Mouse (Mus musculus) heart, embryonic 15.5 days (tissue): ENCODE data around the gene Nr4a1. TPM values are rescaled to one million over a fixed set of nuclear protein-coding genes. Genes with fewer than 3 reads are reported as not detected.

Source experiments
- ATAC-seq: fragments of 200-750 bp; cut with Nextera tagmentation; replicated peaks from 2 replicates; pipeline ENCODE4 v1.8.0; 2017; ENCODE audit warnings: low read depth, moderate TSS enrichment; ENCODE audit not compliant: insufficient number of reproducible peaks, insufficient read depth, low FRiP score
- H3K27ac ChIP-seq: fragments of 300-500 bp; sonication (generic); 2 replicates; pipeline ENCODE4 v1.5.1; 2015; ENCODE audit warnings: mild to moderate bottlenecking, inconsistent platforms
- H3K27me3 ChIP-seq: fragments of 300-500 bp; sonication (generic); 2 replicates; pipeline ENCODE4 v1.6.1; 2015; ENCODE audit warnings: inconsistent platforms
- H3K36me3 ChIP-seq: fragments of 300-500 bp; sonication (generic); 2 replicates; pipeline ENCODE4 v1.6.1; 2015; ENCODE audit warnings: mild to moderate bottlenecking, inconsistent platforms
- H3K4me1 ChIP-seq: fragments of 300-500 bp; sonication (generic); replicated peaks from 2 replicates; pipeline ENCODE4 v1.6.1; 2015; ENCODE audit warnings: inconsistent platforms
- H3K4me2 ChIP-seq: fragments of 300-500 bp; sonication (generic); 2 replicates; pipeline ENCODE4 v1.6.1; 2015; ENCODE audit warnings: inconsistent platforms, mild to moderate bottlenecking, moderate library complexity
- H3K4me3 ChIP-seq: fragments of 300-500 bp; sonication (generic); 2 replicates; pipeline ENCODE4 v1.5.1; 2015; ENCODE audit warnings: mild to moderate bottlenecking, inconsistent platforms
- H3K9ac ChIP-seq: fragments of 300-500 bp; sonication (generic); 2 replicates; pipeline ENCODE4 v1.6.1; 2015; ENCODE audit warnings: mild to moderate bottlenecking, inconsistent platforms
- H3K9me3 ChIP-seq: fragments of 300-500 bp; sonication (generic); replicated peaks from 2 replicates; pipeline ENCODE4 v1.6.1; 2016; ENCODE audit warnings: inconsistent platforms
- WGBS: fragments of 180-500 bp; shearing (Covaris S2); methylation state at CpG from one replicate; pipeline ENCODE4 v1.1.7; 2015; ENCODE audit warnings: mixed read lengths; 5-methylcytosine and 5-hydroxymethylcytosine counted together
- polyA plus RNA-seq: library from polyadenylated mRNA; unstranded; fragments of >200 nt; fragmentation: Nextera tagmentation; extraction: Ambion mirVana; gene quantifications from 2 replicates; pipeline ENCODE4 v1.2.1, GENCODE M21; 2015

Nr4a1 gene
- polyA plus RNA-seq, 1 experiment from 2014 or later, result 10.6 TPM

- peaks cover 20% of the 10 kb centered on the region for H3K36me3 ChIP-seq
- no peak overlapping the region for H3K27ac ChIP-seq
- no peak overlapping the region for H3K4me2 ChIP-seq
- 71% methylated on average over 11 of the region's 11 CpGs for WGBS
- H3K9ac ChIP-seq, result no peak overlapping the region
- H3K27me3 ChIP-seq, result no peaks in the 10 kb centered on the region
- H3K9me3 ChIP-seq, result no peaks in the 10 kb centered on the region
- peaks cover 20% of the 10 kb centered on the region for H3K4me1 ChIP-seq
- no peak for ATAC-seq
- no peak overlapping the region for H3K4me3 ChIP-seq
Observed at GRCm38 (mm10) chr15:101277351-101277899, 23.4 kb downstream of the Nr4a1 start.

- Histone ChIP-seq H3K4me1 (peaks cover 27% of the 10 kb centered on the region), H3K27ac (no peak overlapping the region), H3K9me3 (no peaks in the 10 kb centered on the region), H3K27me3 (no peaks in the 10 kb centered on the region), H3K4me3 (no peak overlapping the region), H3K4me2 (no peak overlapping the region), H3K36me3 (peaks cover 9% of the 10 kb centered on the region), H3K9ac (no peak overlapping the region)
- WGBS, result 43% methylated on average over 5 of the region's 5 CpGs
- no peak for ATAC-seq
Observed at GRCm38 (mm10) chr15:101278589-101278988, 24.5 kb downstream of the Nr4a1 start.

GRCm38 (mm10) chr15:101279430-101279999 is 25.4 kb downstream of the Nr4a1 start:
- H3K9me3 ChIP-seq, result no peaks in the 10 kb centered on the region
- no peak for ATAC-seq
- no peak overlapping the region for H3K9ac ChIP-seq
- no peak overlapping the region for H3K27ac ChIP-seq
- no peaks in the 10 kb centered on the region for H3K36me3 ChIP-seq
- no peak overlapping the region for H3K4me2 ChIP-seq
- H3K27me3 ChIP-seq, result no peaks in the 10 kb centered on the region
- 47% methylated on average over 12 of the region's 12 CpGs for WGBS
- peaks cover 28% of the 10 kb centered on the region for H3K4me1 ChIP-seq
- no peak overlapping the region for H3K4me3 ChIP-seq

GRCm38 (mm10) chr15:101282471-101282870 is 28.4 kb downstream of the Nr4a1 start:
- Histone ChIP-seq H3K36me3 (peaks cover 10% of the 10 kb centered on the region), H3K9ac (no peak overlapping the region), H3K27me3 (no peaks in the 10 kb centered on the region), H3K4me3 (no peak overlapping the region), H3K4me1 (peaks cover 39% of the 10 kb centered on the region), H3K4me2 (no peak overlapping the region), H3K27ac (no peak overlapping the region), H3K9me3 (no peaks in the 10 kb centered on the region)
- no peak for ATAC-seq
- 66% methylated on average over 5 of the region's 5 CpGs for WGBS

DNA sequence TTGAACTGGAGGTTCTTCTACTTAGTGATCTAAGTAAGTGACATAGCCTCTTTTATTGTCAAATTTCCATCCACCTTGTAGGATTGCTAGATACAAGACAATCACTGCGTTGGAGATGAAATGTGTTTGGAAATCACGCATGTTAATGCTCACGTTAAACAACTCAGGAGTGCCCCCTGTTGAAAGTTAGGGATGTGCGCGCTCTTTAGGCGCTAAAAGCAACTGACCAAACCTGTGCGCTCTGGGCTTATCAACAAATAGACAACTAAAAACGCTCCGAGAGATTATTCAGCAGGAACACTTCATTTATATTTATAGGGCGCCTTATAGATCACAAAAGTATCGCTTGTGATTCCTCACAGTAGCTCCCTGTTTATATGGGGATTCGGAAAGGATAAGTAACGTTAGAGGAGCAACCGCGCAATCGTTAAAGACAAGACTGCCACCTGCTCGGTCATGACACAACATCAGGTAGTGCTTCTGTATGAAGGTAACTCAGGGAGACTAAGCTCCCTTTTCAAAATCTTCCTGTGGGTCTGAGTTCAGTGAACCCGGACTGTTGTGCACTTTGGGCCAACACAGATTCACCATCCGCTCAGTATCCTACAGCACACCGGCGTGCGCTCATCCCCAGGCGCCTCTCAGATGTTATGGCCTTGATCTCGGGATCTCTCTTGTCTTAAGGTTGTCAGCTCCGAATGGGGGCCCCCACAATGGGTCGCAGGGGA is 29.3 kb downstream of the Nr4a1 start:
- H3K9ac ChIP-seq, result peak overlapping the region; percentile 88
- WGBS, result 2% methylated on average over 26 of the region's 26 CpGs
- H3K4me2 ChIP-seq, result peak overlapping the region; percentile 97
- H3K36me3 ChIP-seq, result peaks cover 18% of the 10 kb centered on the region
- peak; percentile 42 for ATAC-seq
- peak overlapping the region; percentile 89 for H3K4me3 ChIP-seq
- H3K27me3 ChIP-seq, result no peaks in the 10 kb centered on the region
- H3K4me1 ChIP-seq, result peaks cover 37% of the 10 kb centered on the region
- no peaks in the 10 kb centered on the region for H3K9me3 ChIP-seq
- H3K27ac ChIP-seq, result peak overlapping the region; percentile 84

DNA sequence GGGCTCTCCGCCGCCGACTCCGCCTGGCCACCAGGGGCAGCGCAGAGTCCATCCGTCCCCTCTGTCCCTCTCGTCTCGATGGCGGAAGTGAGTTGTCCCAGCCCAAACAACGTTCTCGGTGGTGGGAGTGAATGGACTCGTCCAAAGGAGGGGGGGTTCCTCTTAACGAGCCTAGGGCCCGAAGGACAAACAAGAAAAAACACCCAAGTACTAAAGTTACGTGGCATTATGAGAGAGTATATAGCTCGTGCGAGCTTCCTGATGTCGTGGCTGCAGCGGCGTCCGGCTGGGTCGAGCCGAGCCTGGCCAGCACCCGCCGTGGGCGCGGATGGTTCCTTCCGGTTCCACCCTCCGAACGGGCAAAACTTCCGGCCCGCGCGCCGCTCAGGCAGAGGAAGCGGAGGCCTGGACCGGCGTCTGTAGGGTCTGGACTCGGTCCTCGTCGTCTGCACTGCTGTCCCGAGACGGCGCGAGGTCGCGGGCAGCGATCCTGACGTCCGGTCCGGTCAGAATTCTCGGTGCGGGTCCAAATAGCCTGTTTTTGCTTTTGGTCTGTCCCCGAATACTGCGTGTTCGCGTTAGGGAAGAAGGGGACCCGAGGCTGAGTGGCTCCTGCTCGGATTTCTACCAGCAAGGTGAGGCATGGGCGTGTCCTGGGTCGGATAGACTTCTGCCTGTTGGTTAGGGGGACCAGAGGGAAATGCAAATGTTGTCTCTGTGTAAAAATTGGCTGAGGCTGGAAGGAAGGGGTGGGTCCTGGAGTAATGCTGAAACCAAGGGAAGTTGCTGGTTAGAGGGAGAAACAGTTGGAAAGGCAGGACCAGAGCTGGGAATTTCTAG is 30.1 kb downstream of the Nr4a1 start, which contains the start of gene Atg101:
Gene Atg101, plus strand, starts transcription at position 362 of the 840 bp plus-strand sequence.
- no peaks in the 10 kb centered on the region for H3K9me3 ChIP-seq
- peak; percentile 88 for ATAC-seq
- H3K27me3 ChIP-seq, result no peaks in the 10 kb centered on the region
- peak within 1 kb of the TSS; percentile 89 for H3K4me3 ChIP-seq
- H3K4me1 ChIP-seq, result peaks cover 29% of the 10 kb centered on the region
- peak within 1 kb of the TSS; percentile 88 for H3K9ac ChIP-seq
- H3K36me3 ChIP-seq, result peaks cover 25% of the 10 kb centered on the region
- peak within 1 kb of the TSS; percentile 97 for H3K4me2 ChIP-seq
- H3K27ac ChIP-seq, result peak within 1 kb of the TSS; percentile 84
- WGBS, result under 1% methylated on average over 61 of the region's 61 CpGs

DNA sequence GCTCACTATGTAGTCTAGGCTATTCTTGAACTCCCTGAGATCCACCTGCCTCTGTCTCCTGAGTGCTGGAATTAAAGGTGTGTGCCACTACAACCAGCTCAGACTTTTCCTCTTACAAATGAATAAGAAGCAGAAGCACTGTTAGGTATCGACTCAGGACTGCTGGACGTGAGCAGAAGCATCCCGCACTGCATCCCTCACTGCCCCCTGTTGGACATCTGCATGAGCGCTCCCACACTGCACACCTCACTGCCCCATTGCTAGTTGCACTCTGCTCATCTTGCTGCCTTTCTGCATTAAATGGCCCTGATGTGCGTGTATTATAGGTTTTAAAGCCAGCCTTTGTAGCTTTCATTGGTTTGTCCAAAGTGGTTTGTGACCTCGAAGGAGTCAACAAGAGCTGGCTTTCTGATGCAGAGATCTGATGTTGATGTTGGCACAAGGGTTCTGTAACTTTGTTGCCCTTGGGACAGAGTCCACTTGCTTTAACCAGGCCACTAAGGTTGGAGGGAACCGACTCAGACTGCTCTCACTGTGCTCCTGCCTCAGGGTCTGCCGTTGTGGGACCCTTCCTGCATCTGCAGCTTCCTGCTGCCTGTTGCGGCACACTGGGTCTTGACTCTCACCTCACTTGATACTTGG is 32.2 kb downstream of the Nr4a1 start:
- Histone ChIP-seq H3K4me2 (no peak overlapping the region), H3K27me3 (no peaks in the 10 kb centered on the region), H3K4me1 (peaks cover 22% of the 10 kb centered on the region), H3K9ac (no peak overlapping the region), H3K9me3 (no peaks in the 10 kb centered on the region), H3K36me3 (peaks cover 45% of the 10 kb centered on the region), H3K27ac (no peak overlapping the region), H3K4me3 (no peak overlapping the region)
- no peak for ATAC-seq
- 68% methylated on average over 9 of the region's 9 CpGs for WGBS

DNA sequence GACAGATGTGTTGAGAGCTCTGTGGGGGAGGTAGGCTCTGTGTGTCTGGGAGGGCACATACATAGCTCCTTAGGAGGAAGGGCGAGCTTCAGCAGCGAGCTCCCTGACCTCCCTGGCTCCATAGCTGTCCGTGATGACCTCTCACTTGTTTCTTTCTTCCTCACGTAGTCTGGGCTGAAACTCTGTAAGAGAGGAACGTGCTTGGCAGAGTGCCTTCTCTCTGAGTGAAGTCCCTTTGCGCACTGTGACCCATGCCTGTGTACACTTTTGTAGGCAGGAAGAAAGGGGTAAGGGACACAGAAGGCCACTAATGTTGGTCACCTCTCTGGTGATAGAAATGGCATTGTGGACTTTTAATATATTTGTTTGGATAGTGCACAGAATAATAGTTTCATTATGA is 33.3 kb downstream of the Nr4a1 start:
- H3K27me3 ChIP-seq, result no peaks in the 10 kb centered on the region
- no peak for ATAC-seq
- H3K9ac ChIP-seq, result no peak overlapping the region
- H3K4me1 ChIP-seq, result peaks cover 22% of the 10 kb centered on the region
- H3K27ac ChIP-seq, result no peak overlapping the region
- no peaks in the 10 kb centered on the region for H3K9me3 ChIP-seq
- no peak overlapping the region for H3K4me2 ChIP-seq
- 69% methylated on average over 6 of the region's 6 CpGs for WGBS
- H3K36me3 ChIP-seq, result peaks cover 55% of the 10 kb centered on the region
- H3K4me3 ChIP-seq, result no peak overlapping the region

DNA sequence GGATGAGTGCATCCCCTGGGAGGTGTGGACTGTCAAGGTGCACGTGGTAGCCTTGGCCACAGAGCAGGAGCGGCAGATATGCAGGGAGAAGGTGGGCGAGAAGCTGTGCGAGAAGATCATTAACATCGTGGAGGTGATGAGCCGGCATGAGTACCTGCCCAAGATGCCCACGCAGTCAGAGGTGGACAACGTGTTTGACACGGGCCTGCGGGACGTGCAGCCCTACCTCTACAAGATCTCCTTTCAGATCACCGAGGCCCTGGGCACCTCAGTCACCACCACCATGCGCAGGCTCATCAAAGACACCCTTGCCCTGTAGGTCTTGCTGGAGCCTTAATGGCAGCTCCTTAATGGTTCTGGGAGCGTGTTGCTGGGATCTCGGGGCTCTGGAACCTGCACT is 36.3 kb downstream of the Nr4a1 start:
- no peak overlapping the region for H3K9ac ChIP-seq
- peaks cover 19% of the 10 kb centered on the region for H3K4me1 ChIP-seq
- H3K4me3 ChIP-seq, result no peak overlapping the region
- no peaks in the 10 kb centered on the region for H3K9me3 ChIP-seq
- ATAC-seq, result no peak
- WGBS, result 92% methylated on average over 15 of the region's 15 CpGs
- H3K27ac ChIP-seq, result no peak overlapping the region
- no peak overlapping the region for H3K4me2 ChIP-seq
- H3K27me3 ChIP-seq, result no peaks in the 10 kb centered on the region
- H3K36me3 ChIP-seq, result peaks cover 55% of the 10 kb centered on the region

GRCm38 (mm10) chr15:101292012-101292411 is 37.9 kb downstream of the Nr4a1 start:
- 70% methylated on average over 3 of the region's 3 CpGs for WGBS
- Histone ChIP-seq H3K27me3 (no peaks in the 10 kb centered on the region), H3K4me2 (no peak overlapping the region), H3K4me3 (no peak overlapping the region), H3K9ac (no peak overlapping the region), H3K9me3 (no peaks in the 10 kb centered on the region), H3K4me1 (peaks cover 13% of the 10 kb centered on the region), H3K27ac (no peak overlapping the region), H3K36me3 (peaks cover 49% of the 10 kb centered on the region)
- no peak for ATAC-seq
